Mouse (Mus musculus) left cerebral cortex, postnatal 36 days (tissue): ENCODE results near the gene Clba1. TPM values are rescaled to one million over a fixed set of nuclear protein-coding genes. Genes with fewer than 3 reads are reported as not detected.
"Not testable (repeated sequence)": the region's sequence is repeated elsewhere in the genome, so short reads cannot be mapped to it uniquely, and the experiment has no call there.

Experiments used
- DNase-seq, 2 experiments: peaks; one replicate each; pipeline ENCODE4 v3.0.0; 2021 to 2022; ENCODE audit warnings: low spot score in 2 of 2, mixed read lengths in 1 of 2
- intact Hi-C: fragments of 180-260 bp; cut with DNase I; formaldehyde crosslinking; loops from one replicate; pipeline ENCODE4 v1.15.1; 2025
- total RNA-seq, 2 experiments: library from RNA; stranded (reverse); gene quantifications; 2 replicates each; pipeline ENCODE4 v1.2.3; 2021

The Clba1 gene
- total RNA-seq, 2 experiments from 2014 or later, result 17.4 to 22.1 TPM

- intact Hi-C loops, result loop anchor here (5.0 kb wide), 1 partner anchor 33 kb away; the partner anchor contains the start of gene Clba1
- no peak for DNase-seq
Observed at GRCm38 (mm10) chr12:112840209-112841086, 31.7 kb downstream of the Clba1 start.

- DNase-seq, result not testable (repeated sequence)
- intact Hi-C loops, result loop anchor here (5.0 kb wide), 1 partner anchor 34 kb away; the partner anchor contains the start of gene Clba1
Observed at GRCm38 (mm10) chr12:112841338-112841892, 32.7 kb downstream of the Clba1 start.

GRCm38 (mm10) chr12:112842128-112842527, 33.4 kb downstream of the Clba1 start:
- intact Hi-C loops, result loop anchor here (5.0 kb wide), 1 partner anchor 35 kb away; the partner anchor contains the start of gene Clba1

GRCm38 (mm10) chr12:112843803-112844202, 35.1 kb downstream of the Clba1 start:
- peak; percentile 70 to 78 for DNase-seq
- intact Hi-C loops, result loop anchor here (2.0 to 5.0 kb wide), 2 partner anchors 37 to 97 kb away; partner anchors contain the start of gene Clba1

More at GRCm38 (mm10) chr12:112842128-112842527, 33.4 kb downstream of the Clba1 start:
- DNase-seq, result not testable (repeated sequence)

- no peak for DNase-seq
- intact Hi-C loops, result no loop called here
Observed at GRCm38 (mm10) chr12:112847880-112848279, 39.1 kb downstream of the Clba1 start.

GRCm38 (mm10) chr12:112849235-112850022, 40.7 kb downstream of the Clba1 start:
- no peak for DNase-seq
- intact Hi-C loops, result no loop called here

- DNase-seq, result no peak
- intact Hi-C loops, result no loop called here
Observed at GRCm38 (mm10) chr12:112850344-112850743, 41.6 kb downstream of the Clba1 start.

GRCm38 (mm10) chr12:112851116-112851515, 42.4 kb downstream of the Clba1 start:
- intact Hi-C loops, result no loop called here

GRCm38 (mm10) chr12:112853050-112853729, 44.5 kb downstream of the Clba1 start:
- intact Hi-C loops, result no loop called here
- DNase-seq, result no peak

More at GRCm38 (mm10) chr12:112851116-112851515, 42.4 kb downstream of the Clba1 start:
- no peak for DNase-seq

GRCm38 (mm10) chr12:112854610-112855333, 46.0 kb downstream of the Clba1 start:
- no peak for DNase-seq
- intact Hi-C loops, result no loop called here

- DNase-seq, result no peak
- intact Hi-C loops, result no loop called here
Observed at GRCm38 (mm10) chr12:112856338-112856737, 47.6 kb downstream of the Clba1 start.

GRCm38 (mm10) chr12:112857021-112857925, 48.5 kb downstream of the Clba1 start:
- DNase-seq, result no peak
- intact Hi-C loops, result no loop called here

GRCm38 (mm10) chr12:112858581-112859336, 50.0 kb downstream of the Clba1 start:
- intact Hi-C loops, result no loop called here
- no peak for DNase-seq

GRCm38 (mm10) chr12:112859930-112860329, 51.2 kb downstream of the Clba1 start:
- DNase-seq, result no peak
- intact Hi-C loops, result no loop called here

GRCm38 (mm10) chr12:112860765-112861164, 52.0 kb downstream of the Clba1 start:
- DNase-seq, result no peak
- intact Hi-C loops, result no loop called here

- DNase-seq, result no peak
- intact Hi-C loops, result no loop called here
Observed at GRCm38 (mm10) chr12:112861911-112862321, 53.2 kb downstream of the Clba1 start.

GRCm38 (mm10) chr12:112864804-112865203, 56.1 kb downstream of the Clba1 start:
- no peak for DNase-seq
- intact Hi-C loops, result no loop called here
